Mouse (Mus musculus) embryo, embryonic 10.5 days (tissue): ENCODE measurements around the gene Fat1.
A peak's percentile ranks its signal among the peaks of the same experiment; 100 is the strongest.

Experiments used
- DNase-seq: peaks from one replicate; pipeline ENCODE4 v3.0.0-alpha.2; 2015; ENCODE audit warnings: low spot score

Gene Fat1

GRCm38 (mm10) chr8:45004021-45004420 lies 68.8 kb downstream of the Fat1 start:
- no peak for DNase-seq

GRCm38 (mm10) chr8:45010685-45011084 lies 75.4 kb downstream of the Fat1 start:
- DNase-seq, result peak; percentile 81

- DNase-seq, result no peak
Observed at GRCm38 (mm10) chr8:45011774-45012173, 76.5 kb downstream of the Fat1 start.

GRCm38 (mm10) chr8:45013852-45014251 lies 78.6 kb downstream of the Fat1 start:
- DNase-seq, result no peak

- no peak for DNase-seq
Observed at GRCm38 (mm10) chr8:45014498-45015067, 79.3 kb downstream of the Fat1 start.

- no peak for DNase-seq
Observed at GRCm38 (mm10) chr8:45015876-45016275, 80.6 kb downstream of the Fat1 start.

- no peak for DNase-seq
Observed at GRCm38 (mm10) chr8:45019241-45019640, 84.0 kb downstream of the Fat1 start.

- no peak for DNase-seq
Observed at GRCm38 (mm10) chr8:45021171-45021570, 85.9 kb downstream of the Fat1 start.

- no peak for DNase-seq
Observed at GRCm38 (mm10) chr8:45021911-45022665, 86.8 kb downstream of the Fat1 start.

- no peak for DNase-seq
Observed at GRCm38 (mm10) chr8:45028081-45028497, 92.8 kb downstream of the Fat1 start.

- DNase-seq, result no peak
Observed at GRCm38 (mm10) chr8:45038350-45038749, 103.1 kb downstream of the Fat1 start.

GRCm38 (mm10) chr8:45044160-45044559 lies 108.9 kb downstream of the Fat1 start:
- DNase-seq, result no peak

- DNase-seq, result no peak
Observed at GRCm38 (mm10) chr8:45050451-45050850, 115.2 kb downstream of the Fat1 start.

- DNase-seq, result no peak
Observed at GRCm38 (mm10) chr8:45051236-45051635, 116.0 kb downstream of the Fat1 start.

GRCm38 (mm10) chr8:45052205-45052604 lies 117.0 kb downstream of the Fat1 start:
- DNase-seq, result peak; percentile 66

- DNase-seq, result no peak
Observed at GRCm38 (mm10) chr8:45052618-45053017, 117.4 kb downstream of the Fat1 start.

GRCm38 (mm10) chr8:45055500-45055899 lies 120.3 kb downstream of the Fat1 start:
- no peak for DNase-seq

- peak; percentile 39 for DNase-seq
Observed at GRCm38 (mm10) chr8:45056810-45057209, 121.6 kb downstream of the Fat1 start.

- DNase-seq, result no peak
Observed at GRCm38 (mm10) chr8:45060083-45060482, 124.8 kb downstream of the Fat1 start.

GRCm38 (mm10) chr8:45062311-45062710 lies 127.1 kb downstream of the Fat1 start:
- no peak for DNase-seq

GRCm38 (mm10) chr8:45062982-45063924 lies 128.0 kb downstream of the Fat1 start:
- peak; percentile 42 for DNase-seq

- peak; percentile 76 for DNase-seq
Observed at GRCm38 (mm10) chr8:45064197-45064869, 129.1 kb downstream of the Fat1 start.
